Mouse (Mus musculus): ENCODE measurements around the gene Mrpl48.
A peak's percentile ranks its signal among the peaks of the same experiment; 100 is the strongest.

Gene Mrpl48

DNA sequence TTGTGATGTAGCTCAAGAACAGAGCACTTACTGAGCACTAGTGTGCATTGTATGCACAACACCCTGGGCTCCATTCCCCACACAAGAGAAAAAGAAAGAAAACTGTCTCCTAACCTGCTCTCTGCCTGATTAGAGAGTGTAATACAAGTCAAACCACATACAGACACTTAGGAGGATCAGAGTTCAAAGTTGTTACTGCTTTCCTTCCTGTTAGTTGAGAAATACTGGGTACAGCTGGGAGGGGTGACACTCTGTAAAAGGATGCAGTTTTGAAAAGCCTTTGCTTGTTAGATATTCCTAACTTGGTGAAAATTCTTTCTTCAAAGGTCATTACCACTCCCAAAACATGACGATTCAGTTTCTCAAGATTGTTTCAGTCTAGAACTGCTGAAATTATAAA, 18.3 kb downstream of the Mrpl48 start:
- DNase-seq (ENCODE audit: low read depth, low spot score): no peak

DNA sequence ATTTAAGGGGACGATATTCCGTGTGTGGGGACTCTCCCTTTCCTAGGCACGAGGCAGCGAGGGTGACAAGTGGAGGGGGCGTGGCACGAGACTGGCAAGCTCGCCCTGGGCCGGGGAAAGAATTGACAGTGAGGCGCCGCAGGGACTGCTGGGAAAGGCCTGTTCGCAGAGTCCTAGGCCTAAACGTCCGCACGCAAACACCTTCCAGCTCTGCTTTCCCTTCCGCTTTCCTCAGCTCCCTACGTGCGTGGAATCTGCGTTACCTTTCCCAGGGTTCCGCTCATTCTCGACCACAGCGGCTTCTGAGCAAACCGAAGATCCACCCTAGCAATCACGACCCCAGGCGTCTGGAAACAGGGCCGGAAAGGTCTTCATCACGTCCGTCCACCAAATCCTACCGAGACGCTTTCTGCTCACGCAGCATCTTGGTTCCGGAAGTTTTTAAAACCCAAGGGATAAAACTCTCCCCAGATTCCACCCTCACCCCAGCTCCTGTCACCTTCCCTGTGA, 25.3 kb downstream of the Mrpl48 start:
- peak; percentile 93 for DNase-seq (ENCODE audit: low read depth, low spot score)

DNA sequence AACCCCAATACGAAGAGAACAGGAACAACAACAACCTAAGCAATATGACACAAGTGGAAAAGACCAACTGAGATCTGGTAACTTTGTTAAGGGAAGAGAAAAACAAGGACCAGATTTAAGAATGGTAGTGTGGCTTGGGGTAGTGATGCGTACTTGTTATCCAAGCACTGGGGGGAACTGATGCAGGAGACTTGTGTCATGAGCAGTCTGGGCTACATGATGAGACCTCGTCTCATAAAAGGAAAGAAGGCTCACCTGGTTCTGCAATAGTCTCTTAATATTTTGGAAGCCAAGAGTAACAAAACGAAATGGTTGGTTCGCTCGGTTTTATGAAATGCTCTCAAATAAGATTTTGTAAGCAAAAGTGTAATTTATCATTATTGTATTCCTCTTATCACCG, 25.9 kb downstream of the Mrpl48 start:
- DNase-seq (ENCODE audit: low read depth, low spot score): no peak

DNA sequence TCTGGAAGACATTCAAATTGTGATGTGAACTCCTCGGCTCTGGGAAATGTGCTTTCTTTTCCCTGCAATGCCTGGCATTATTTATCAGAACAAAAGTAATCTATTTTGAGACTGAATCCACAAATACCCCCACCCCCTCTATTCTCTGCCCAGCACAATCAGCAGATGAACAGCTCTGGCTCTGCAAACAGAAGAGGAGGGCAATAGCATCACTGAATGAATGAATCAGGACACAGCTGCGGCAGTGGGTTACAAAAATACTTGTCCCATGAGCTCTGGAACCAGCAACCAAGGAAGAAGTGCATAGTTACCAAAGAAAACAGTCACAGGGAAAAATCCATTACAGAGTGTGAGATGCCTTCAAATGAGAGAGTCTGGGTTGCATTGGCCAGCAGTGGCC, 29.3 kb downstream of the Mrpl48 start:
- no peak for DNase-seq (ENCODE audit: low read depth, low spot score)

DNA sequence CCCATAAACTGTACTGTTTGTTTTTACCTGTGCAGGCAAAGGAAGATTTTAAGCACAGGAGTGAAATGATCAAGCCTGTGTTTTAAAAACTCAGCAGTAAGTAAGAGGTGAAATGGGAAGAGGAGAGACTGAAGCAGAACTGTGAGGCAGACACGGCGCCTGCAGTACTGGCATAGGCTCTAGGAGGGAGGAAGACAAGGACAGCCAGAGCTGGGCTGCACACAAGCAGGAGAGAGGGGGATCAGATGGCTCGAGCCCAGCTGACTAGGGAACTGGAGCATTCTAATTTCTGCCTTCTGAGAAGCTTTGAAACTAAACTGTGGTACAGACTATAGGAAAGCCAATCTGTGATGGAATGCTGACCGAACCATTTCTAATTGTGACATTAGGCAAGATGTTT, 35.4 kb downstream of the Mrpl48 start:
- DNase-seq (ENCODE audit: low read depth, low spot score): no peak

DNA sequence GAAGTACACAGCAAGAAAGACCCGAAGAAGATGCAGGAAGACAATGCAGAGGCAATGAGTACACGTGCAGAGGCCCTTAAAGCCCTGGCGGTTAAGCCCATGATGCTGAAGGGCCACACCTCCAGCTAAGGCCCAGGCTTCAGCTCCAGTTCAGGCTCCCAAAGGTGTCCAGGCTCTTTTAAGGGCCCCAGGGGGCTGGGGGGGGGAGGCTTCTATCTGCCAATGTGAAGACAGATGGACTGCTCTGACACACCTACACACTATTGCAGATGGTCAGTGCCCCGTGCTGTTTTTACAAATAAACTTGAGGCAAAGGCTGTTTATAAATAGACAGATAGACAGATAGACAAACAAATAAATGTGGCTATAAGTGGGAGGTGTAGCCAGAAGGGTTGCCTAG, 36.0 kb downstream of the Mrpl48 start:
- DNase-seq (ENCODE audit: low read depth, low spot score): no peak

DNA sequence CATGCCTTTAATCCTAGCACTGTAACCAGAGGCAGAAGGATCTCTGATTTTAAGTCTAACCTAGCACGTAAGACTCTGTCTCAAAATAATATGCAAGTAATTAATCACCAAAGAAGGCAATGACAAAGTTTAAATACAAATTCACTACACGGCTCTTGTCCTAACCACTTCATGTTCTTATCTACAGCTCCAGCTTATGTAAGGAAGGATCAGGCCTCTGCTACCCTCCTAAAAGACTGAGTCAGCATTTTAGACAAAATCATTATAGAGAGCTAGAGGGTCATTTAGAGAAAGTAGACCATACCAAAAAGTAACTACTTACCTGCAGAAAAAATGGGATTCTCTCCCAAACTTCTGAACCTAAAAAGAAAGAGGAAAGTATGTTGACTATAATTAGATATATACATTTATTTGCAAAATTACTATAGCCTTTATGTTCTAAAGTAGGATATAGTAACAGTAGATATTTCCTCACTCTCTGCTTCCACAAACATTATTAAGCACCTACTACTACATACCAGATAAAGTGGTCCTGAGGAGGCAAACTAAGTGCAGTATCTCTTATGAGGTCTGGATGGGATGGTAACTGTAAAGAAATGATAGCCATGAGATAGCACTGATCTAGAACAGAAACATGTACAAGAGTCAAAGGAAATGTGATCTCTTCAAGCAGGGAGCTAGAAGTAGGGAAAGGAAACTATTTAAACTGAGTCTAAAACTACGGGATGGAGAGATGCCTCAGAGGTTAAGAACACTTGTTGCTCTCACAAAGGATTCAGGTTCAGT, 37.0 kb downstream of the Mrpl48 start:
- DNase-seq (ENCODE audit: low read depth, low spot score): no peak

DNA sequence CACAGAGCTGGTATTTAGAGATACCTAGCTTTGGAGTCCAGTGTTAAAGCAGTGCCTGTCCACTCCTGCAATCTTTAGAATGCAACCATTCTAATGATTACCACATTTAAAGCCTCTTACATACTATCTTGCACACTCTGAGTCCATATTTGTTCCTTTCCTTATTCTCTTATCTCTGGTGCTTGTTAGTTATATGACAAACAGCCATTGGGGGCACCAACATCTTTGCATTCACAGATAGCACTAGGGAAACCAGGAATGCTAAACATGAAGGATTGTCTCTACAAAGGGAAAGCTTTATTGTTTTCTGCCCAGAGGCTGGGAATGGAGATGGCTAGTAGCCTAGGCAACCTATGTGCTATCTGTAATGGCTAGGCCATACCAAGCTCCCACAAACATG, 38.2 kb downstream of the Mrpl48 start:
- DNase-seq (ENCODE audit: low read depth, low spot score): no peak

DNA sequence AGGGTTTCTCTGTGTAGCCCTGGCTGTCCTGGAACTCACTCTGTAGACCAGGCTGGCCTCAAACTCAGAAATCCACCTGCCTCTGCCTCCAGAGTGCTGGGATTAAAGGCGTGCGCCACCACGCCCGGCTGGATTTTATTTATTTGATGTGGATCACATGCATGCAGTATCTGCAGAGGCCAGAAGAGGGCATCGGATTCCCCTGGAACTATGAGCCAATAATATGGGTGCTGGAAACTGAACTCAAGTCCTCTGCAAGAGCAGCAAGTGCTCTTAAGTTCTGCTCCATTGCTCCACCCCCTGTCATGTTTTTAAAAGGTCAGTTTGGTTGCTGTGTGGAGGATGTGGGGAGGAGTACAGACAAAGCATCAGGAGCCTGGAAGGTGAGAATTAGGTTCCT, 40.9 kb downstream of the Mrpl48 start:
- DNase-seq (ENCODE audit: low read depth, low spot score): peak; percentile 86

DNA sequence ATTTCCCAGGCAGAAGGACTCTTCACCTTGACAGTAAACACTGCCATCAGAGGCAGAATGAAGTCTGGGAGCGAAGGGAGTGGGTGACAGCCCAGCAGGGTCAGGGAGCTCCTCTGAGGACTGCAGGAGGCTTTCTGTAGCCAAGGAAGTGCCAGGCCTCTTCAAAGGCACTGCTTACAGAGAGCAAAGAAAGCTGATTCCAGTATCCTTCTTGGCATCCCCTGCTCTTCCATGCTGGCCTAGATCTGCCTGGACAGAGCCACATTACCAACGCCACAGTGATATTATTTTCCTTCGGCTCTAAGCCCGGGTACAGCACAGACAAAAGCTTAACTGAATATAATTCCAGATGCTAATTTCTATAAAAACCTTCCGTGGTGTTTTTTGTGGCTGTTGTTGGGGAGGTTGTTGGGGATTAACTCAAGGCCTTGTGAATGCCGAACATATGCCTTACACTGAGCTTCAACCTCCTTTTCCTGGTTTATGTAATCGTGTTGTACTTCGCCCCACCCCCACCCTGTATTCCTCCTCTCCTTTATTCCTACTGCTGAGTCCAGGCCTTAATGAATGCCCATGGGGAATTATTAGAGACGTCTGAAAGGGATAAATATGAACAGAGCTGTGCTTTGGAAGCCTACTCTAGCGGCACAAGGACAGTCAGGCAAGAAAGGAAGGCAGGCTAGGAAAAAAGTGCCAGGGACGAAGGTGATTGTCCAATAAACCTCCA, 46.1 kb downstream of the Mrpl48 start:
- DNase-seq (ENCODE audit: low read depth, low spot score): no peak

DNA sequence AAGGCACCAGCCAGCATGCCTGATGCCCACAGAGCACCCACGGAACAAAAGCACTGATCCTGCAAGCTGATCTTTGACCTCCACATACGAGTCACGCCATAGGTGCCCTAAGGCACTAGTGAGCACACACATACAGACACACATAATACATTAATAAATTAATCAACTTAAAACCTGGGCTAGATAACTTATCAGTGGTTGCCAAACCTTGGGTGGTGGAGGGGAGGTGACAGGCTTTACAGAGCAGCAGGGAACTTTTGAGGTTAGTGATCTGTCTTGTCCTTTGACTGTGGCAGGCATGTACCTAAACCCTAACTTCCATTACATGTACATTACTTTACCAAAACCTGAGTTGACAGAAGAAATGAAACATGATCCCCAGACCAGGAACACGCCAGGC, 48.8 kb downstream of the Mrpl48 start:
- no peak for DNase-seq (ENCODE audit: low read depth, low spot score)

DNA sequence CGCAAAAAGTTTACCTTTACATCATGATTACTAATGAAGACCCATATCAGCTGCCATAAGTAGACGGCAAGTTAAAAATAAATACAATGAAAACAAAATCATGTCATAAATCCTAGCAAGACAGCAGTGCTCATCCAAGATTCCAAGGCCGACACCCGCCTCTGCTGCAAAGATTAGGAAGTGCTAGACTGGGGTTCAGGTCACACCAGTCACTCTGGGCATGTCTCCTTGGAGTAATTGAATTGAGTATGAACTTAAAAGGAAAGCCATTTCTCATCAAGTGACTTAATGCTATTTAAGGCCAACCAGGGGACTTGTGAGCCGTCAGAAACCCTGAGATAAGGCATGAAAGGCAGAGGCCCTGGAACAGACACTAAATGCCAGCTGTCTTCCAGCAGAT, 50.9 kb downstream of the Mrpl48 start:
- DNase-seq (ENCODE audit: low read depth, low spot score): no peak

DNA sequence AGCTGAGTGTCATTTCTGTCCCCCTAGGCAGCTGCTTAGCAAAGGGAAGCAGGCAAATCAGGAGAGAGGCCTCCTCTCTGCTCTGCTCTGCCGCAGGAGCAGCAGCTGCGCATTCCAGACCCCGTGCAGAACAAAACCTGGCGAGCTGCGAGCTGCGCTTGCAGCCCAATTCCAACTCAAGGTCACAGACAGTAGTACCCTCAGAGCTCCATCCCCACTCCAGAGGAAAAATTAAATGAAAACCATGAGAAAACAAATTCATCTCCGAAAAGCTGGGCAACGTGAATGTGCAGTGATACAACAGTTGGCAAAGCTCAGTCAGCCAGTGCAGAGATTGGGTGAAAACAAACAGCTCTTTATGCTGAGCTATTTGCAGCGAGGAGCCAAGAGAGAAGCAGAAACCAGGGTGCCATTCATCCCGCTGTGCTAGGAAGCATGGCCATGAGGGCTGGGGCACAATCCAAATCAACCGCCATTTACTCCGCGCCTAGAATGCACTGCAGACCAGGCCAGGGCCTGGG, 52.6 kb downstream of the Mrpl48 start:
- DNase-seq (ENCODE audit: low read depth, low spot score): peak; percentile 59

DNA sequence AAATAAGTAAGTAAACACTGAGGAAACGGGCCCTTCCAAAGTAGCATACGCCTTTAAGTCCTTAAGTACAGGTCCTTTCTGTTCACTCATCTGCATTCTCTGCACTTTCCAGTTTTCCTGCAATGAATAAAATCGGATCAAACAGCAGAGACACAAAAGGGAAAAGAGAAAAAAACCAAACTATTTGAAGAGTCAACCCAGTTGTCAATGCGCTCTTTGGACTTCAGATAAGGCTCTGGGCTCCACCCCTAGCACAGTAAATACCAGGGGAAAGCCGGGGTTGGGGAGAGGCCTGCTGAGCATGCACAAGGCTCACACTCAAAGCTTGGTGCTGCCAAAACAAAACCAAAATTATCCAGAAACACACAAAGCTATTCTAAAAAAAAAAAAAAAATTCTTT, 53.2 kb downstream of the Mrpl48 start:
- no peak for DNase-seq (ENCODE audit: low read depth, low spot score)

DNA sequence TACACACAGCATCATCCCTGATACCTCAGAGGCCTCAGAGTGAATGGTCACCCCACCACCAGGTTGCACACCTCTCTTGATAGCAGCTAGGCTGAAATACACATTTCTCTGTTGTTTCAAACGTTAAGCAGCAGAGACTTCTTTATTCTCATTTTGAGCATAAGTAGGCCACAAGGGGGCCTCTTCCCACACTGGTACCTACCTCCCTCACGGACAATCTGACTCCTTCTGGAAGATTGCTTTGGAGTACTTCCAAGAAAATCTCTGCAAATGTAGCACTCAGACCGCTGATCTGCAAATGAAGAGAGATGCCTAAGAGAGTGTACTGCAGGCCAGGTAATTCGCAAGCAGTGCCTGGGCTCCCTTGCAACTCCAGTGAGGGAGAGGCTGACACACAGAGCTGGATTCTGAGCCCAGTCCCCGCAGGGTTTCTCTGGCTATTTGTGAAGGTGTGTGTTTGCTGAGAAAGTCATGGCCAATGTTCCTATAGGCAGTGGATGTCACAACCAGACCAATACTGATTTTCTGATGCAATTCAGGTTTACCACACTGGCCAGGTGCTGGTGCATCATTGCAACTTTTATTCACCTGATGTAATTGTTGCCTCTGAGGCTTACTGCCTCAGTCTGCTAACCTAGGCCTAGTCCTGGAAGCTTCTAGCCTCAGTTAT, 57.6 kb downstream of the Mrpl48 start:
- DNase-seq (ENCODE audit: low read depth, low spot score): peak; percentile 33

DNA sequence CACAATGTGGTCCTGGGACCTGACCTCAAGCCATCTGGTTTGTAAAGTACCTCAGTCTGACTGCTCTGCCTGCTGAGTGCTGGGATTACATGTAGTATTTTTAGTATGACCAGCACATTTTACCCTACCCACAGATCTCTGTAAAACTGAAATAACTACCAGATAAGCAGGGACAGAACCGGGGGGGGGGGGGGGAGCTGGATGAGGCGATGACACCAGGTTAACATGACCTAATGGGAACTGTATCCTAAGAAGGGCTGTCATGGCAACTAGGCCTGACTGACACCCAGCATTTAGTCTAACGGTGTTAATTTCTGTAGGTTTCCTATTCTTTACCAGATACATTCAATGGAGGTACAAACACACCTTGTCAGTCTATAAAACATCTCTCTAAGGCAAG, 58.3 kb downstream of the Mrpl48 start:
- DNase-seq (ENCODE audit: low read depth, low spot score): no peak

DNA sequence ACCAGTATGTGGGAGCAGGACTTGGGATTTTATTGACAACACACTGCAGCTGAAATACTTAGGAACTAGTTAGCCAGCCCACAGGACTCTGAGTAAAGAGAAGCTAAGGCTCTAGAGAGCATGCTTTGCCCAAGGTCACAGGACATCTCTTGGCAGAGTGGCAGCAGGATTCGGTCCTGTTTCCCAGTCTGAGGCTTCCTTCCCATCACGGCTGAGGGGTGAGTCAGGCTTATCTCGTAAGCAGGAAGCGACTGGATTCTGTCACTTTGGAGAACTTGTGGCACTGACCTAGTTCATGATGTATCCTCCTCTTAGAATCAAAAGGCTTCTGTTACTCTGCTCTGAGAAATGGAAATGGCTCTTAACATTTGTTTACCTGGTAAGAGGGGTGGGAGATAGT, 60.5 kb downstream of the Mrpl48 start:
- no peak for DNase-seq (ENCODE audit: low read depth, low spot score)

DNA sequence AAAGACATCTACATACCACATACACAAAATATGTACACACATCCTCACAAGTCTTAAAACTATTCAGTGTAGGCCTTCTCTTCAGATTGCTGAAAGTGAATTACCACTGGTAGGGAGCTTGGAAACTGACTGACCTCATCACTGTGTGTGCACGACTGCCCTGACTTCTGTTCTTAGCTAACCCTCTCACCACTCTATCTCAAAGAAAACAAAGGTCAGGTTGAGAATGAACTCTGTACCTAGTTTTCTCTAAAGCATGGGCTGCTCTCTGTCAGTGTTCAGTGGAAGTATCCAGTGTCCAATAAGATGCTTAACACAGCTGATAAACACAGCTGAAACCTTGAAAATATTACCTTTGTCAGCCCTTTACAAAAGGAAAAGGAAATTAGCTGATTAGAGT, 63.7 kb downstream of the Mrpl48 start:
- no peak for DNase-seq (ENCODE audit: low read depth, low spot score)

DNA sequence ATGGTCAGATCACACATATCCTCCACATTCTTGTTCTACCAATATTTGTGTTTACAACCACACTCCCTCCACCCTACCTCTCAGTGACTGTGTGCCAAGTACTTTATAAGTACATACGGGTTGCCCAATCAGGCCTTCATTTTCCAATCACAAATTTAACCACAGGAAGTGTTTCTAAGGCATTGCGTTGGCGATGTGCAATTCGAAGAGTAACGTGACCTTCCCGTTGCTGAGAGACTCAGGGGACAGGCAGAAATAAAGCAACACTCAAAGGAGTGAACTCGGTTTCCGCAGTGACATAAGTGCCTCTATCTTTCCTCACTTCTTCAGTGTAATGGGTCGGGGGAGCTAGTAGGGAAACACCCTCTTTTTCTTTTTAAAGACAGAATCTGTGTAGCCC, 68.6 kb downstream of the Mrpl48 start:
- no peak for DNase-seq (ENCODE audit: low read depth, low spot score)

DNA sequence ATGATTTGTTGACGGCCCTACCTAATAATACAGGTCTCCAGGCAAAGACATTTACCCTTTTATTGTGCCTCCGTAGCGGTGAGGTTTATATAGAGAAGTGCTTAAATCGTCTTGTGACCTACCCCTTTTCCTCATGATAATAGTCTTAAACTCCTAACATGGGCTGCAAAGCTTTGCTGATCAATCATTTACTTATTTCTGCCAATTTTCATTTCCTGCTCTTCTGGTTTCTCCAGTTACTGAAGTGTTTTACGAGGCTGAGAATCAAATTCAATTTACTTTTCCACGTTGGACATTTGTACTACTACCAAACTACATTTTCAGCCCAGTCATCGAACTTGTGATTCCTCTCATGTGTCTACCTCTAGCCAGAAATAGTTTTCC, 70.6 kb downstream of the Mrpl48 start:
- no peak for DNase-seq (ENCODE audit: low read depth, low spot score)

DNA sequence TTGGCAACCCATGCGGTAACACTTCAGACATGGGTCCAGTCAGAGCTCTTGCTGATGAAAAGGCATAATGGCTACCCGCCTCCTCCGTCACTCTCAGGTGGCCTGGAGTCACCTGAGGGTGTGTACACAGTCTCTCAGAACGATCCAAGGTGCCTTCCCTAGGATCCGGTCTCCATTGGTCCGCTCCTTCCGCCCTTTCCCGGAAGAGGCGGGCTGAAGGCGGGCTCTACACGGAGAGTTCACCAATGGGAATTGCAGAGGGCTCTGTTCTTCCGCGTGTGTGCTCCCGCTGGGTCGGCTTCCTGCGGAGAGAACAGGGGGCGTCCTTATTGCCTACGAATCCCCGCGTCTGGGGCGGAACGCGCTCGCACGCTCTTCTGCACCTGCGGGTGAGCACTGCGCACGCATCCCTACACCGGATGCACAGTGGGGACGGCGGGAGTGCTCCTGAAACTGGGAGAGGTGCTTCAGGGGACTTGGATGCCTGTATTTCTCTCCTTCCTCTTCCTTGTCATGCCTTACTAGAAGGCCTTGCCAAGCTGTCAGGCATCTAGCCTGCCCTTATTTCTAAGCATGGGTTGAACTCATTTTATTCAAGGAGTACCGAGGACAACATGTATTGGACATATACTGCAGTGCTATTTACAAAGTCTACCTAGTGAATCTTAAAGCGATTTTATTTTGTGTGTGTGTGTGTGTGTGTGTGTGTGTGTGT, 71.1 kb downstream of the Mrpl48 start, which contains the start of gene Coa4:
TSS of gene Coa4 (plus strand) at position 268 of the 715 bp plus-strand sequence.
- peak; percentile 96 for DNase-seq (ENCODE audit: low read depth, low spot score)

DNA sequence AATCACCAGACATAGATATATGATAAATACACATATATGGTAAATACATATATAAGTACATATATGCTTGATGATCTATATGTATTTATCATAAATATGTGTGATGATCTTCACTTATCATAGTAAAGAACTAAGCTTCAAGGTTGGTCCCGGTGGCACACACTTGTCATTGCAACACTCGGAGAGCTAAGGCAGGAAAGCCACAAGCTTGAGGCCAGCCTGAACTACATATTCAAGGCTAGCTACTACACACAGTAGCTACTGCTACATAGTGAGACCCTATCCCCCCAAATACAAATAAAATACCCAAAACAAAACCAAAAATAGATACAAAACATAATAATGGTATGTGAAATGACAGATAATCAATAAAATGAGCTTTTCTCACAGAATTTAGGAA, 72.3 kb downstream of the Mrpl48 start:
- no peak for DNase-seq (ENCODE audit: low read depth, low spot score)
